Mouse (Mus musculus): ENCODE data around the gene Pgk2. TPM values are rescaled to one million over a fixed set of nuclear protein-coding genes. Genes with fewer than 3 reads are reported as not detected.
"Not testable (repeated sequence)": the region's sequence is repeated elsewhere in the genome, so short reads cannot be mapped to it uniquely, and the experiment has no call there.

Pgk2 gene
- total RNA-seq (2021): not detected

DNA sequence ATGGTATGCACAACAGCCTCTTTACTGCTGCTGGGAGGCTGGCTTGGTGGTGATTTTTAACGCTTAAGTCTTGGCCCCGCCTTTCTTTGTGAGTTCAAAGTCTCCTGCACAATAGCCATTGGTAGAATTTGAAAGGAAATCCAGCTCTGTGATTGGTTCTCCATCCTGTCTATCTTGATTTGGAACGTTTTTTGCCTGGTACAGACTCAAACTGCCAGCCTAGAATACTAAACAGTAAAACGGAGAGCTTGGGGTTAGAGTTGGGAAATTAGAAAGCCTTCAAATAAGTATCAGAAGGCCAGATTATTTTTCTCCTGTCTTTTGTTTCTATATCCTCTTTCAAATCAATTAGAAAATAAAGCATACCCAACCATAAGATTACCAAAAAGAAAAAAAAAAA lies at the start of gene Pgk2:
Gene Pgk2, minus strand, starts transcription at position 101 of the 400 bp plus-strand sequence.
- no peak for DNase-seq (ENCODE audit: extremely low spot score in 1 of 2, low spot score in 2 of 2)
- intact Hi-C loops (cut with DNase I): no loop called here

DNA sequence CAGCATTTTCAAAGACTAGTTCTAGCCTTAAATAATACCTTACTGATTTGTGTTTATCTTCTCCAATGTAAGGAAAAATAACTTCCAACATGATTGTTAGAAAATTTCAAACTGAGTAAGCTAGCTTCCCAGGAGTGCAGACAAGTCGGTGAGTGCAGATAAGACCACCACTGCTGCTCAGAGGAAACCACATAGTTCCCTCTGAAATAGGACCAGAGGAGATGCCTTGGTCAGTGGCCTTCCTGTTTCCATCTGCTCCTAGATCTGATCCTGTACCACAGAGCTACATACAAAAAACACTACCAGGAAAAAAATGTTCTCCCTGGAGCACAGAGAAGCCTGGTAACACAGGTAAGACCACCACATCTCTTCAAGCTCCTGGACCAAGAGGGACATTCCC lies 44.0 kb upstream of the Pgk2 start:
- intact Hi-C loops (cut with DNase I): no loop called here
- DNase-seq (ENCODE audit: extremely low spot score in 1 of 2, low spot score in 2 of 2): no peak

DNA sequence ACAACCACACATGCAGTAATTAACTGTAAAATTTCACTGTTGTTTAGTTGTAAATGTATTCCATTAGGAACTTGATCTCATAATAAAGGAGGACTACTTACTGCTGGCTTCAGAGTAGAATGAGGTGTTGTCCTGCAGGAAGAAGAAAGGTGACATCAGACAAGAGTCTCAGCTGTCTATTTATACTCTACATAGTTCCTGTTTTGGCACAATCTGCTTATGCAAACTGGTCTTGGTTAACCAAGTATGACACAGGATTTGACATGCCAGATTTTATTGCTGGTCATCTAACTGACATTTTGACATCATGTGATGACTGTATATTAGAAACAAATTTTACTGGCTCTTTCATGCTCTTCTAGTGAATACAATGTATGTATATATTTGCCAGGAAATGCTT lies 33.7 kb upstream of the Pgk2 start, which contains the start of gene Crisp3:
Gene Crisp3, minus strand, starts transcription at position 154 of the 400 bp plus-strand sequence.
- DNase-seq (ENCODE audit: extremely low spot score in 1 of 2, low spot score in 2 of 2): no peak
- intact Hi-C loops (cut with DNase I): no loop called here

DNA sequence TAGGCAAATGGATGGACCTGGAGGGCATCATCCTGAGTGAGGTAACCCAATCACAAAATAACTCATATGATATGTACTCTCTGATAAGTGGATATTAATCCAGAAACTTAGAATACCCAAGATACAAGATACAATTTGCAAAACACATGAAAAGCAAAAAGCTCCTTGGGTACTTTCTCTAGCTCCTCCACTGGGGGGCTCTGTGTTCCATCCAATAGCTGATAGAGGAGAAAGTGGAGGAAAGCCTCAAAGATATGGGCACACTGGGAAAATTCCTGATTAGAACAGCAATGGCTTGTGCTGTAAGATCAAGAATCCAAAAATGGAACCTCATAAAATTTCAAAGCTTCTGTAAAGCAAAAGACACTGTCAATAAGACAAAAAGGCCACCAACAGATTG lies 6.6 kb downstream of the Pgk2 start:
- DNase-seq (ENCODE audit: extremely low spot score in 1 of 2, low spot score in 2 of 2); intact Hi-C loops (cut with DNase I): not testable (repeated sequence)

DNA sequence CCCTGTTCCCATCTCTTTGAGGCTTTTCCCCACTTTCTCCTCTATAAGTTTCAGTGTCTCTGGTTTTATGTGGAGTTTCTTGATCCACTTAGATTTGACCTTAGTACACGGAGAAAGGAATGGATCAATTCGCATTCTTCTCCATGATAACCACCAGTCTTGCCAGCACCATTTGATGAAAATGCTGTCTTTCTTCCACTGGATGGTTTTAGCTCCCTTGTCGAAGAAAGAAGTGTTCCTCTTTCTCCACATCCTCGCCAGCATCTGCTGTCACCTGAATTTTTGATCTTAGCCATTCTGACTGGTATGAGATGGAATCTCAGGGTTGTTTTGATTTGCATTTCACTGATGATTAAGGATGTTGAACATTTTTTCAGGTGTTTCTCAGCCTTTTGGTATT lies 18.2 kb downstream of the Pgk2 start:
- intact Hi-C loops (cut with DNase I); DNase-seq (ENCODE audit: extremely low spot score in 1 of 2, low spot score in 2 of 2): not testable (repeated sequence)

GRCm38 (mm10) chr17:40157729-40158359 lies 50.6 kb downstream of the Pgk2 start:
- intact Hi-C loops (cut with DNase I): loop anchor here (5.0 to 10.0 kb wide), 3 partner anchors 129 to 739 kb away; no protein-coding TSS in a partner anchor
- DNase-seq (ENCODE audit: extremely low spot score in 1 of 2, low spot score in 2 of 2): not testable (repeated sequence)

Other genes starting within 250 kb of the Pgk2 start
- not detected for gene AC192777.2, start 113.2 kb downstream of the Pgk2 start, total RNA-seq (2021)
- gene Crisp3, start 33.6 kb upstream of the Pgk2 start, total RNA-seq (2021): not detected
- under 1 TPM in 1 of 2 experiments, not detected in 1; 0.24 TPM for gene Crisp1, start 110.6 kb upstream of the Pgk2 start, total RNA-seq (2021)

Measured in left cerebral cortex, postnatal 10 days (tissue).